Mouse (Mus musculus) C2C12 (cell line): ENCODE data around the gene Tmprss11f. TPM values are rescaled to one million over a fixed set of nuclear protein-coding genes. Genes with fewer than 3 reads are reported as not detected.
"Not testable (repeated sequence)": the region's sequence is repeated elsewhere in the genome, so short reads cannot be mapped to it uniquely, and the experiment has no call there.

Experiments
- H3K27me3 ChIP-seq: one replicate; pipeline ENCODE4 v1.6.1; 2011; ENCODE audit not compliant: control insufficient read depth, insufficient read depth, insufficient read length
- H3K36me3 ChIP-seq: one replicate; pipeline ENCODE4 v1.6.1; 2011; ENCODE audit not compliant: control insufficient read depth, insufficient read depth
- H3K4me3 ChIP-seq: one replicate; pipeline ENCODE4 v1.5.1; 2011; ENCODE audit warnings: mild to moderate bottlenecking, control low read depth; ENCODE audit not compliant: poor library complexity, insufficient read depth, severe bottlenecking
- H3K79me2 ChIP-seq: one replicate; pipeline ENCODE4 v1.6.1; 2011; ENCODE audit not compliant: control insufficient read depth, insufficient read depth
- H3K79me3 ChIP-seq: one replicate; pipeline ENCODE4 v1.6.1; 2011; ENCODE audit warnings: low read depth, control low read depth
- H3ac ChIP-seq: one replicate; pipeline ENCODE3; 2011; ENCODE audit warnings: low read depth; ENCODE audit not compliant: control insufficient read depth, insufficient read length
- CEBPB ChIP-seq: IDR thresholded peaks from one replicate; pipeline ENCODE4 v1.6.1; 2011; ENCODE audit warnings: low read depth, mild to moderate bottlenecking, control low read depth, moderate library complexity
- CTCF ChIP-seq: IDR thresholded peaks from one replicate; pipeline ENCODE4 v1.5.1; 2011; ENCODE audit not compliant: control insufficient read depth, insufficient read depth, insufficient read length
- FOSL1 ChIP-seq: IDR thresholded peaks from one replicate; pipeline ENCODE4 v1.8.0; 2011; ENCODE audit warnings: mild to moderate bottlenecking, low read length; ENCODE audit not compliant: poor library complexity, insufficient read depth, severe bottlenecking
- MAX ChIP-seq: IDR thresholded peaks from one replicate; pipeline ENCODE4 v1.6.1; 2011; ENCODE audit warnings: mild to moderate bottlenecking, control low read depth
- MYOD1 ChIP-seq: IDR thresholded peaks from one replicate; pipeline ENCODE4 v1.6.1; 2011; ENCODE audit warnings: low read depth; ENCODE audit not compliant: control insufficient read depth, insufficient read length
- MYOG ChIP-seq: IDR thresholded peaks from one replicate; pipeline ENCODE4 v1.6.1; 2011; ENCODE audit not compliant: control insufficient read depth, insufficient read length; ENCODE audit errors: extremely low read depth
- USF1 ChIP-seq: IDR thresholded peaks from one replicate; pipeline ENCODE4 v1.6.1; 2011; ENCODE audit warnings: low read depth, mild to moderate bottlenecking, control low read depth, moderate library complexity
- polyA plus RNA-seq: library from polyadenylated mRNA; unstranded; fragments of >200 nt; fragmentation: generic; extraction: Trizol; gene quantifications from one replicate; pipeline ENCODE4 v1.2.1, GENCODE M21; 2012; ENCODE audit warnings: missing spikeins

Gene Tmprss11f
- polyA plus RNA-seq, 1 experiment = 0.19 TPM

- no peak overlapping the region for H3K4me3 ChIP-seq
- no peaks in the 10 kb centered on the region for H3K79me3 ChIP-seq
- H3ac ChIP-seq = no peak overlapping the region
- no peaks in the 10 kb centered on the region for H3K27me3 ChIP-seq
- H3K36me3 ChIP-seq = no peaks in the 10 kb centered on the region
- H3K79me2 ChIP-seq = no peaks in the 10 kb centered on the region
- TF ChIP-seq FOSL1 = no peak
- no peak for TF ChIP-seq MYOG
- TF ChIP-seq CTCF = no peak
- no peak for TF ChIP-seq USF1
- TF ChIP-seq CEBPB = no peak
- TF ChIP-seq MYOD1 = no peak
- no peak for TF ChIP-seq MAX
These were observed 49.6 kb downstream of the Tmprss11f start for GRCm38 (mm10) chr5:86582618-86583017.

- Histone ChIP-seq H3K79me3 (no peaks in the 10 kb centered on the region), H3K4me3 (no peak overlapping the region), H3K79me2 (no peaks in the 10 kb centered on the region), H3K36me3 (no peaks in the 10 kb centered on the region), H3K27me3 (no peaks in the 10 kb centered on the region), H3ac (no peak overlapping the region)
- TF ChIP-seq MYOG (no peak), CTCF (no peak), USF1 (no peak), MYOD1 (no peak), CEBPB (no peak), FOSL1 (no peak), MAX (no peak)
These were observed 50.2 kb downstream of the Tmprss11f start for GRCm38 (mm10) chr5:86581998-86582397.

- not testable (repeated sequence) for H3K79me2 ChIP-seq, H3K4me3 ChIP-seq, H3ac ChIP-seq, H3K79me3 ChIP-seq, H3K36me3 ChIP-seq, H3K27me3 ChIP-seq
These were observed 53.5 kb downstream of the Tmprss11f start for GRCm38 (mm10) chr5:86578761-86579160.

- TF ChIP-seq CEBPB = no peak
- TF ChIP-seq USF1 = no peak
- TF ChIP-seq MYOG = no peak
- no peak for TF ChIP-seq FOSL1
- TF ChIP-seq CTCF = no peak
- TF ChIP-seq MYOD1 = no peak
- no peak for TF ChIP-seq MAX
- Histone ChIP-seq H3ac (no peak overlapping the region), H3K79me2 (no peaks in the 10 kb centered on the region), H3K79me3 (no peaks in the 10 kb centered on the region), H3K4me3 (no peak overlapping the region), H3K27me3 (no peaks in the 10 kb centered on the region), H3K36me3 (no peaks in the 10 kb centered on the region)
These were observed 85.5 kb downstream of the Tmprss11f start for GRCm38 (mm10) chr5:86546693-86547092.

- Histone ChIP-seq H3K36me3 (no peaks in the 10 kb centered on the region), H3ac (no peak overlapping the region), H3K79me3 (no peaks in the 10 kb centered on the region), H3K4me3 (no peak overlapping the region), H3K79me2 (no peaks in the 10 kb centered on the region), H3K27me3 (no peaks in the 10 kb centered on the region)
- TF ChIP-seq MYOD1 = no peak
- peak; percentile 11 for TF ChIP-seq CEBPB
- peak; percentile 27 for TF ChIP-seq FOSL1
- no peak for TF ChIP-seq CTCF
- no peak for TF ChIP-seq USF1
These were observed 91.6 kb downstream of the Tmprss11f start for GRCm38 (mm10) chr5:86540601-86541000.

GRCm38 (mm10) chr5:86528725-86529124 is 103.5 kb downstream of the Tmprss11f start:
- TF ChIP-seq CEBPB = no peak
- no peak for TF ChIP-seq MAX
- no peak for TF ChIP-seq CTCF
- no peaks in the 10 kb centered on the region for H3K79me3 ChIP-seq
- H3K27me3 ChIP-seq = no peaks in the 10 kb centered on the region
- no peak overlapping the region for H3K4me3 ChIP-seq
- H3K36me3 ChIP-seq = no peaks in the 10 kb centered on the region
- no peaks in the 10 kb centered on the region for H3K79me2 ChIP-seq
- H3ac ChIP-seq = no peak overlapping the region

- Histone ChIP-seq H3ac (no peak within 1 kb of the TSS), H3K79me2 (no peaks in the 10 kb centered on the region), H3K79me3 (no peaks in the 10 kb centered on the region), H3K4me3 (no peak within 1 kb of the TSS), H3K36me3 (no peaks in the 10 kb centered on the region), H3K27me3 (no peaks in the 10 kb centered on the region)
- TF ChIP-seq MYOD1 (no peak), FOSL1 (no peak), CTCF (no peak), USF1 (no peak)
These were observed 113.7 kb downstream of the Tmprss11f start, which contains the start of gene Tmprss11g for GRCm38 (mm10) chr5:86518500-86518899. Tmprss11g (minus strand) TSS chr5:86518600.
